Mouse (Mus musculus) macrophage (primary cell): ENCODE data around the gene Specc1. TPM values are rescaled to one million over a fixed set of nuclear protein-coding genes. Genes with fewer than 3 reads are reported as not detected.
A peak's percentile ranks its signal among the peaks of the same experiment; 100 is the strongest.

Experiments
- H3K27ac ChIP-seq: fragments of 350-480 bp; formaldehyde crosslinking; 2 replicates; pipeline ENCODE4 v1.9.0; 2021
- H3K36me3 ChIP-seq: fragments of 350-480 bp; formaldehyde crosslinking; 2 replicates; pipeline ENCODE4 v1.9.0; 2021; ENCODE audit errors: inconsistent target
- H3K4me3 ChIP-seq: fragments of 350-480 bp; formaldehyde crosslinking; 2 replicates; pipeline ENCODE4 v1.9.0; 2021; ENCODE audit errors: inconsistent target
- H3K79me2 ChIP-seq: fragments of 350-480 bp; formaldehyde crosslinking; 2 replicates; pipeline ENCODE4 v1.9.0; 2021; ENCODE audit errors: inconsistent target
- WGBS: methylation state at CpG from one replicate; pipeline ENCODE4 v1.1.7; 2026; ENCODE audit warnings: inconsistent platforms; ENCODE audit not compliant: missing documents; 5-methylcytosine and 5-hydroxymethylcytosine counted together
- polyA plus RNA-seq: library from polyadenylated mRNA; stranded (reverse); fragments of 250-400 nt; gene quantifications from 3 replicates; pipeline ENCODE4 v1.2.4, GENCODE M21; 2018; ENCODE audit warnings: inconsistent platforms

Gene Specc1
- polyA plus RNA-seq, 1 experiment from 2014 or later = 116 TPM

DNA sequence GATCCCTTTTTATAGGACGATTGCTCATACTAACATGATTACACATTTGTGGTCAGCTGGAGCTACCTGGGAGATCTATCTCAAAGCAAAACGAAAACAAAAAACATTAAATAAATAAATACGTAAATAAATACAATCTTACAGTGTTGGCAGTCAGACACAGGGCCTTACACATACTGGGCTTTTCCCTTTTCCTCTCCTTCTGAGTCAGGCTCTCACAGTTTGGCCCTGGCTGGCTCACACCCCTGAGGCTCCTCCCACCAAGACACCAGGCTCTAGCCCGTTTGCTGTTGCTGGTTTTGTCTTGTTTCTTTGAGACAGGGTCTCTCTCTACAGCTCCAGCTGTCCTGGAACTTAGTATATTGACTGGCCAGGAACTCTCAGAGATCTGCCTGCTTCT is 30.4 kb downstream of the Specc1 start:
- no peak overlapping the region for H3K27ac ChIP-seq
- 95% methylated on average over 4 of the region's 4 CpGs for WGBS

DNA sequence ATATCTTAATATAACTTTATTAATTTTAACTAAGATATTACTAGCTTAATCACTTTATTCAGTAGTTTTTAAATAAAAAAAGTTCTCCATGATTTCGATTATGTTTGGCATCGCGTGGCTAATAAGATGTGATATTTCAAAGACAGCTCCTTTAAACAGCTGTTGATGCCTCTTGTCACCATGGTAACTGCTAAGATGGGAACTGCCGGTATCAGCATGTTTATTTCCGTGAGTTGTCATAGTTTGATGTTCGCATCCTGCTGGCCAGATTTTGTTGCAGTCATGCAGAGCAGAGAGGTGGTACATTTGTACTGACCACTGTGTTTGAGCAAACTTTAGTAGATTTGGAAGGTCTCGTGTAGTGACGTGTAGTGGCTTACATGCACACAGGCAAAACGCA is 33.1 kb downstream of the Specc1 start:
- H3K4me3 ChIP-seq = no peak overlapping the region
- 92% methylated on average over 9 of the region's 9 CpGs for WGBS
- H3K36me3 ChIP-seq = no peaks in the 10 kb centered on the region
- H3K27ac ChIP-seq = no peak overlapping the region
- no peaks in the 10 kb centered on the region for H3K79me2 ChIP-seq

More for the DNA sequence above, 30.4 kb downstream of the Specc1 start:
- H3K79me2 ChIP-seq = no peaks in the 10 kb centered on the region
- H3K36me3 ChIP-seq = no peaks in the 10 kb centered on the region
- no peak overlapping the region for H3K4me3 ChIP-seq

DNA sequence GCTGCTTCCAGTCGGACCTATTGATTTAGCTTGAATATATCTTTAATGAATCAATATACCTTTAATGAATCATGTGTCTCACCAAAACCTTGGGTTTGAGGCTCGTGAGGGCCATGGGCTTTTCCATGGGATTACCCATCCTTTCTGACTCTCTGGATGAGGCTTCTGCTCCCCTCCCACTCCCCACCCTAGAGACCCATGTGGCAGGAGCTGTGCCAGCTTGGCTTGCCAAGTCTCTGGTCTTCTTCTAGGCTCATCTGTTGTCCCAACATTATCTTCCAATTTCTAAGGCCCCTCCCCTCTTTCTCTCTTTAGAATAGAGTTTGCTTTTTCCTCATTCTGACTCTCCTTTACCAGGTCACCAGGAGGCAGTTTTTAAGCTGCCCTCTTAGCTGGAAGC is 35.0 kb downstream of the Specc1 start:
- Histone ChIP-seq H3K79me2 (no peaks in the 10 kb centered on the region), H3K36me3 (no peaks in the 10 kb centered on the region), H3K27ac (no peak overlapping the region), H3K4me3 (no peak overlapping the region)
- WGBS = 92% methylated on average over 2 of the region's 2 CpGs

DNA sequence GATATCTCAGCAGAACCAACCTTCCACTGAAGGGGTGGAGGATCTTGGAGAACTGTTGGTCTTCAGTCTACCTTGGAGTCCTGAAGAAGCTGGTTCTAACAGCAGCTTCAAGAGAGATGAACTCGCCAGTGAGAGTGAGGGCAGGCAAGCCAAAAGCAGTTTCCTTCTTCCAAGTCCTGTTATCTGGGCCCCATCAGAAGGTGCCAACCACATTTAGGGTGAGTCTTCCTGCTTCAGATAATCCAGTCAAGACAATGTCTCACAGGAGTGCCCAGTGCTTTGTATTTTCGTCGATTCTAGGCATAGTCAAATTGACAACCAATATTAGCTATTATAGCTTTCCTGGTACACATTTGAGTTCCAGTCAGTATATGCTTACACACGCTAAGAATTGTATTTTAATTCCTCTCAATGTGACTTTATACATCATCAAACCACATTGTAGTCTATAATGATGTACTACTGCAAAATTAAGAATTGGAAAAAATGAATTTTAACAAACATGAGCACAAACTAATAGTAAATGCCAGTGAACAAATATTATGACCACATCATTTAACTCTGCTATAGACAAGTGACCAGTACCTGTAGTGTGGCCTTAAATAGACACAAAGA is 36.2 kb downstream of the Specc1 start:
- H3K79me2 ChIP-seq = no peaks in the 10 kb centered on the region
- WGBS = 96% methylated on average over 4 of the region's 4 CpGs
- H3K36me3 ChIP-seq = no peaks in the 10 kb centered on the region

GRCm38 (mm10) chr11:61999501-61999900 is 42.9 kb downstream of the Specc1 start:
- no peak overlapping the region for H3K27ac ChIP-seq
- no peaks in the 10 kb centered on the region for H3K36me3 ChIP-seq
- no peaks in the 10 kb centered on the region for H3K79me2 ChIP-seq
- WGBS = 97% methylated on average over 8 of the region's 8 CpGs
- no peak overlapping the region for H3K4me3 ChIP-seq

More for the DNA sequence above, 36.2 kb downstream of the Specc1 start:
- no peak overlapping the region for H3K27ac ChIP-seq
- H3K4me3 ChIP-seq = no peak overlapping the region

GRCm38 (mm10) chr11:62000099-62000498 is 43.5 kb downstream of the Specc1 start:
- H3K79me2 ChIP-seq = no peaks in the 10 kb centered on the region
- H3K36me3 ChIP-seq = no peaks in the 10 kb centered on the region
- H3K4me3 ChIP-seq = no peak overlapping the region
- H3K27ac ChIP-seq = no peak overlapping the region
- 97% methylated on average over 12 of the region's 12 CpGs for WGBS

DNA sequence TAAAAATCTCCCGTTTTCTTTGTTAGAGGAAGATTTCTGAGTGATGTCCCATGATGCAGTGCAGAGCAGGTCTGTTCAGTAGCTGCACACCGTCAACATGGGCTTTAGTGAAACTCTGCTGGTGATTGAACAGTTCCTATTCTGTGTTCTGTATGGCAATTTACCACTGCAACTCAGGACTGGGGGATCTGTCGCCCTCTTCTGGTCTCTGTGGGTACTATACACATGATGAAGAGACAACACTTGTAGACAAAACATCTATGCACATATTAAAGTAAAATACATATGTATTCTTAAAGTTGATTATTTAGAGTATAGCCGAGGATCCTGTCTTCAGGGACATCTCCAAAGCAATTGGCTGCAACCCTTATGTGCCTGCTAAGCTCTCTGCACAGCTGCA is 45.4 kb downstream of the Specc1 start:
- no peaks in the 10 kb centered on the region for H3K36me3 ChIP-seq
- 86% methylated on average over 4 of the region's 4 CpGs for WGBS
- H3K79me2 ChIP-seq = peaks cover 14% of the 10 kb centered on the region

DNA sequence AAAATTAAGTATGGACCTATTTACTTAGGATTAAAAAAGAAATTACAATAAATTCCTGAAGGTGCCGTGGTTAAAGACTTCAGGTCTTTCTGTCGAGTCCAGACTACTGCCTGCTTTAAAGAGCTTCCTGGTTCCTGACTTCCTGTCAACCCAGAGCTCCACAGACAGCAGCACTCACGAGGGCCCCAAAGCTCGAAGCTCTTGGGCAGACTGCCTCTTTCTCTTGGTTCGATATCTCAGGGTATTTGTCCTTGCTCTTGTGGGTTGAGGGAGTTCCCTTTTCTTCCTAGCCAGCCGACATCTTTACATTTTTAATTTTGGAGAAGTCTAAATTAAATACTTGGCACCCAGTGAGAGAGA is 48.3 kb downstream of the Specc1 start:
- Histone ChIP-seq H3K36me3 (no peaks in the 10 kb centered on the region), H3K4me3 (peak overlapping the region; percentile 59), H3K79me2 (peaks cover 43% of the 10 kb centered on the region), H3K27ac (peak overlapping the region; percentile 93)
- WGBS = 0% methylated on average over 6 of the region's 6 CpGs

More for the DNA sequence above, 45.4 kb downstream of the Specc1 start:
- Histone ChIP-seq H3K27ac (no peak overlapping the region), H3K4me3 (no peak overlapping the region)

GRCm38 (mm10) chr11:62005241-62005910 is 48.8 kb downstream of the Specc1 start:
- 2% methylated on average over 14 of the region's 14 CpGs for WGBS
- Histone ChIP-seq H3K36me3 (no peaks in the 10 kb centered on the region), H3K4me3 (peak overlapping the region; percentile 59), H3K79me2 (peaks cover 48% of the 10 kb centered on the region), H3K27ac (peak overlapping the region; percentile 93)

- no peaks in the 10 kb centered on the region for H3K36me3 ChIP-seq
- peak overlapping the region; percentile 59 for H3K4me3 ChIP-seq
- H3K27ac ChIP-seq = peak overlapping the region; percentile 93
- peaks cover 53% of the 10 kb centered on the region for H3K79me2 ChIP-seq
- 2% methylated on average over 5 of the region's 5 CpGs for WGBS
Measured at GRCm38 (mm10) chr11:62005911-62006260, 49.3 kb downstream of the Specc1 start.

GRCm38 (mm10) chr11:62006680-62007079 is 50.1 kb downstream of the Specc1 start:
- peaks cover 61% of the 10 kb centered on the region for H3K79me2 ChIP-seq
- H3K27ac ChIP-seq = peak overlapping the region; percentile 93
- no peaks in the 10 kb centered on the region for H3K36me3 ChIP-seq
- peak overlapping the region; percentile 59 for H3K4me3 ChIP-seq
- WGBS = 1% methylated on average over 5 of the region's 5 CpGs

GRCm38 (mm10) chr11:62007984-62008383 is 51.4 kb downstream of the Specc1 start:
- Histone ChIP-seq H3K36me3 (no peaks in the 10 kb centered on the region), H3K27ac (peak overlapping the region; percentile 93), H3K4me3 (0 out of 2 replicates have a peak overlapping the region, but pooled peaks have one; percentile 59), H3K79me2 (peaks cover 74% of the 10 kb centered on the region)
- WGBS = 76% methylated on average over 9 of the region's 9 CpGs

DNA sequence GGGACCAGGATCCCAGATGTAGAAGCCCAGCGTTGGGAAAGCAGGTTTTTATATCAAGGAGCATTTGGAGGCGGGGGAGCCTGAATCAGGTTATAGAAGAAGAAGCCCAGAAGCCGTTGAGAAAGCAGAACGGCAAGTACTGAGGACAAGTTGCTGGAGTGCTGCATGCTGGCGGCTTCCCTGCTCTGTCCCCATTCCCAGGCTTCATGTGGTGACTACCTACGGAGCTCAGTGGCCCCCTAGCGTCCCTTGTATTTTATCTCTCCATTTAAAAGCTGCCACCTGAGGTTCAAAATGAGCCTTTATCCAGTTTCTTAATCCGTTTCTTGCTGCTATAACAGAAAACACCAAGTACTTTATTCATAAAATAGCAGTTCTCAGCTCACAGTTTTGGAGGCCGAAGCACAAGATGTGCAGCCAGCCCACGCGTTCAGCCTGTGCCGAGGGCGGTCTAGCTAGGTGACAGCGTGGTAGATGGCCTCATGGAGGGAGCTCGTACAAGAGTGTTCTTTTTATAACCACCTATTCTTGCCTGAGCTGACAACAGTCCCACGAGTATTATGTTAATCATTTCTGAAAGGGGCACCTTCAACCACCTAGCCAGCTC is 54.2 kb downstream of the Specc1 start:
- peaks cover 100% of the 10 kb centered on the region for H3K79me2 ChIP-seq
- peak overlapping the region; percentile 46 for H3K27ac ChIP-seq
- WGBS = 74% methylated on average over 16 of the region's 16 CpGs
- H3K36me3 ChIP-seq = peaks cover 9% of the 10 kb centered on the region; the same call in 1 of the 2 replicates
- H3K4me3 ChIP-seq = no peak overlapping the region

- 87% methylated on average over 5 of the region's 6 CpGs for WGBS
- Histone ChIP-seq H3K27ac (no peak overlapping the region), H3K4me3 (no peak overlapping the region), H3K79me2 (peaks cover 100% of the 10 kb centered on the region), H3K36me3 (peaks cover 14% of the 10 kb centered on the region; the same call in 1 of the 2 replicates)
Measured at GRCm38 (mm10) chr11:62012039-62012438, 55.5 kb downstream of the Specc1 start.

GRCm38 (mm10) chr11:62013449-62013848 is 56.9 kb downstream of the Specc1 start:
- 59% methylated on average over 3 of the region's 3 CpGs for WGBS
- Histone ChIP-seq H3K27ac (no peak overlapping the region), H3K4me3 (no peak overlapping the region), H3K79me2 (peaks cover 91% of the 10 kb centered on the region), H3K36me3 (peaks cover 14% of the 10 kb centered on the region; the same call in 1 of the 2 replicates)
